Mouse (Mus musculus) spleen, adult 2 months (tissue): Measurements from ENCODE around the gene Siglecg.

Source experiments
- CTCF ChIP-seq: fragments of 200-500 bp; IDR thresholded peaks from 2 replicates; pipeline ENCODE4 v1.5.1; 2011; ENCODE audit warnings: mild to moderate bottlenecking, inconsistent platforms; ENCODE audit not compliant: insufficient read depth, insufficient read length, insufficient replicate concordance; ENCODE audit errors: extremely low read depth
- POLR2A ChIP-seq: fragments of 200-500 bp; IDR thresholded peaks from 2 replicates; pipeline ENCODE4 v1.6.1; 2011; ENCODE audit warnings: low read depth, low read length, inconsistent platforms

GRCm38 (mm10) chr7:43427406-43427805 is 19.4 kb downstream of the Siglecg start, which contains the start of gene Lim2:
- TF ChIP-seq CTCF (no peak), POLR2A (no peak)
